Mouse (Mus musculus) Muller cell, postnatal 12 days (primary cell): Measurements from ENCODE around the gene Hist1h4n.
"Not testable (repeated sequence)": the region's sequence is repeated elsewhere in the genome, so short reads cannot be mapped to it uniquely, and the experiment has no call there.

Source experiments
- DNase-seq: peaks from one replicate; pipeline ENCODE4 v3.0.0-alpha.2; 2015; ENCODE audit errors: inconsistent ontology term

Gene Hist1h4n

GRCm38 (mm10) chr13:21831418-21832394 lies at the start of gene Hist1h4n:
Gene Hist1h4n, minus strand, starts transcription at chr13:21832196.
- not testable (repeated sequence) for DNase-seq

GRCm38 (mm10) chr13:21880735-21881134 lies 48.7 kb upstream of the Hist1h4n start:
- no peak for DNase-seq

- not testable (repeated sequence) for DNase-seq
Measured at GRCm38 (mm10) chr13:21865503-21865902, 33.5 kb upstream of the Hist1h4n start.

- DNase-seq = no peak
Measured at GRCm38 (mm10) chr13:21861608-21862007, 29.6 kb upstream of the Hist1h4n start.

GRCm38 (mm10) chr13:21855698-21856162 lies 23.7 kb upstream of the Hist1h4n start:
- DNase-seq = peak; percentile 75

- peak; percentile 77 for DNase-seq
Measured at GRCm38 (mm10) chr13:21855146-21855545, 23.1 kb upstream of the Hist1h4n start.

GRCm38 (mm10) chr13:21852215-21852945 lies 20.4 kb upstream of the Hist1h4n start:
- DNase-seq = peak; percentile 16

- DNase-seq = not testable (repeated sequence)
Measured at GRCm38 (mm10) chr13:21850696-21851095, 18.7 kb upstream of the Hist1h4n start.

GRCm38 (mm10) chr13:21847883-21848282 lies 15.9 kb upstream of the Hist1h4n start:
- DNase-seq = peak; percentile 33

- DNase-seq = not testable (repeated sequence)
Measured at GRCm38 (mm10) chr13:21846356-21846755, 14.4 kb upstream of the Hist1h4n start.

- not testable (repeated sequence) for DNase-seq
Measured at GRCm38 (mm10) chr13:21840508-21840907, 8.5 kb upstream of the Hist1h4n start.

GRCm38 (mm10) chr13:21833461-21833860 lies 1.5 kb upstream of the Hist1h4n start, which contains the start of the genes Hist1h2ap and Hist1h2br:
Gene Hist1h2ap, minus strand, starts transcription at chr13:21833507.
Gene Hist1h2br, plus strand, starts transcription at chr13:21833743.
- not testable (repeated sequence) for DNase-seq

GRCm38 (mm10) chr13:21830344-21830743 lies 1.7 kb downstream of the Hist1h4n start:
- no peak for DNase-seq

GRCm38 (mm10) chr13:21828511-21828910 lies 3.5 kb downstream of the Hist1h4n start:
- no peak for DNase-seq

- not testable (repeated sequence) for DNase-seq
Measured at GRCm38 (mm10) chr13:21820082-21820890, 11.7 kb downstream of the Hist1h4n start.

GRCm38 (mm10) chr13:21812092-21812491 lies 19.9 kb downstream of the Hist1h4n start:
- not testable (repeated sequence) for DNase-seq

GRCm38 (mm10) chr13:21811539-21811938 lies 20.5 kb downstream of the Hist1h4n start, which contains the start of gene Hist1h4m:
Gene Hist1h4m, plus strand, starts transcription at chr13:21811746.
- not testable (repeated sequence) for DNase-seq

GRCm38 (mm10) chr13:21811074-21811473 lies 20.9 kb downstream of the Hist1h4n start:
- DNase-seq = not testable (repeated sequence)

GRCm38 (mm10) chr13:21810073-21810472 lies 21.9 kb downstream of the Hist1h4n start, which contains the start of the genes Hist1h2bq and Hist1h2ao:
Gene Hist1h2bq, minus strand, starts transcription at chr13:21810197.
Gene Hist1h2ao, plus strand, starts transcription at chr13:21810465.
- DNase-seq = not testable (repeated sequence)

- not testable (repeated sequence) for DNase-seq
Measured at GRCm38 (mm10) chr13:21803058-21803457, 28.9 kb downstream of the Hist1h4n start.

- DNase-seq = not testable (repeated sequence)
Measured at GRCm38 (mm10) chr13:21797163-21797562, 34.8 kb downstream of the Hist1h4n start.
